Mouse (Mus musculus): ENCODE results near the gene Tspan17. TPM values are rescaled to one million over a fixed set of nuclear protein-coding genes. Genes with fewer than 3 reads are reported as not detected.
A peak's percentile ranks its signal among the peaks of the same experiment; 100 is the strongest.

The Tspan17 gene
- total RNA-seq (2018; cell fraction: chromatin; rRNA removed) = 10 to 100 TPM in 17 of 26 experiments, 1 to 10 TPM in 9; 3.9 to 39.6 (median 12.4) TPM
- total RNA-seq (2018; cell fraction: cytosol; rRNA removed) = 10 to 100 TPM; 21.5 to 35.5 (median 26.2) TPM
- total RNA-seq (2018; cell fraction: nucleus; rRNA removed) = 10 to 100 TPM in 23 of 26 experiments, 1 to 10 TPM in 3; 9.0 to 33.6 (median 15.5) TPM
- 17.2 to 33.2 TPM (median 27.1 TPM) in 3 replicates for polyA plus RNA-seq (2018)

DNA sequence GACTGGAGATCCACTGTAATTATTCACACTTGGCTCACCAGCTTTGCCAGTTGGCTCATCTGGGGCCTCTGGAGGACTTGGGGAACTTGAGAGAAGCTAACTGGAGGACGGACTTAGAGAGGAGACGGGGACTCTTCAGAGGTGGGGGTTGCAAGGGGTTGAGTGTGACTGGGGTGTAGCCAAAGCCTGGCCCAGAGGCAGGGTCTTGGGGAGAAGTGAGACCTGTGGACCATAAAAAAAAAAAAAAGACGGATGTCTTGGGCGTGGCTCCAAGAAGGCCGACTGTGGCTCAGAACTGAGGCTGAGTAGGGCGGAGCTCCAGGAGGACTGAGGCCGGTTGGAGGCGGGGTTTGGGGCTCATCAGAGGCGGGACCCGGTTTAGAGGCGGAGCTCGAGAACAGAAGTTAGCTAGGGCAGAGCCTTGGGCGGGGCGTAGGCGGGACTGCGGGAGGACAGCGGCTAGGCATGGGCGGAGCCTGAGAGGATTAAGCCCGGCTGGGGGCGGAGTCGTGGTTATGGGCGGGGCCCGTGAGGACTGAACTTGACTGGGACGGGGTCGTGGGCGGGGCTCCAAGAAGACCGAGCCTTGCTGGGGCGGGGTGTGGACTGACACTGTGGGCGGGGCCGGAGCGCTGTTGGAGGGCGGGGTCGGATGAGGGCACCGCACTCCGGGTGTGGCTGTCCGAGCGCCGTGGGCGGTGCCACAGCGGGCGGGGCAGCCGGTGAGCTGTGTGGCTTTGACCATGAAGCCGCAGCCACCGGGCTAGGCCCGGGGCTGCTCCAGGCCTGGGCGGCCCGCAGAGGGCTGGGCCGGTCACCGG lies at the start of gene Tspan17:
Gene Tspan17, plus strand, starts transcription at position 638 of the 821 bp plus-strand sequence.
- H3K79me2 ChIP-seq (ENCODE audit: inconsistent target) = no peaks in the 10 kb centered on the region
- H3K4me3 ChIP-seq (ENCODE audit: inconsistent target) = peak within 1 kb of the TSS; percentile 43
- WGBS (ENCODE audit: missing documents) = 2% methylated on average over 48 of the region's 49 CpGs
- no peak within 1 kb of the TSS for H3K27ac ChIP-seq
- H3K36me3 ChIP-seq (ENCODE audit: inconsistent target) = no peaks in the 10 kb centered on the region

DNA sequence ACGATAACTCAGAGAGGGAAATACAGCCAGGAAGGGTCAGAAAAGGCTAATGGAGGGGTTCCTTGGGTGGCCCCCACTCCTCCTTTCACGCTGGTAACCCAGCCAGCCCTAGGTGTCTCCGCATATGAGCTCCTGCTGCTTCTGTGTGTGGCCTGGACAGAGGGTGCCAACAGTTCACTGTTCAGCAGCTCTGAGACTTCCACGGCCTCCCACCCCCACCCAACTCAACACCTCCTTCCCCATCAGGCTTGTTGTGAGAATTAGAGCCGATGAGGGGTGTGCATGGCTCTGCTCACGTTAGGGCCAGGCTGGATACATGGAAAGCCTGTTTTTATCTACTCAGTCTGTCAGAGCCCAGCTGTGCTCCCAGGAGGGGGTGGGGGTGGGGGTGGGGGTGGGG lies 43.1 kb upstream of the Tspan17 start:
- Histone ChIP-seq H3K36me3 (ENCODE audit: inconsistent target) (no peaks in the 10 kb centered on the region), H3K79me2 (ENCODE audit: inconsistent target) (no peaks in the 10 kb centered on the region), H3K27ac (no peak overlapping the region), H3K4me3 (ENCODE audit: inconsistent target) (no peak overlapping the region)
- WGBS (ENCODE audit: missing documents) = 36% methylated on average over 6 of the region's 6 CpGs

DNA sequence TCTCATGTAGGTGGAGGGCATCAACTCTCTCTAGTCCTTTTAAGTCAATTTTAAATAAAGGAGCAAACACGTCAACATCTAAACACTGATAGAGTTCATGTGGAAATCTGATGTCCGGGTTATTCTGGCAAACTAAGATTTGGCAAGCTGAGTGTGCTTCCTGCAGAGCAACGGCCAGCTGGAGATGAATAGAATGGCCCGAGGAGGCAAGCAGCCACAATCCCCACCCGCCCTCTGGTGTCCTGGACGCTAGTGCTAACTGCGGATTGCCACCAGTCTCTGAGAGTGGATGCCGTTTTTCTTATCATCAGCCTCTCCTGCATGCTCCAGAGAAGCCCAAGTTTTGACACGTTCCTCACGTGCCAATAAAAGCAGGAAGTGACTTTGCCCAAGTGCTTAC lies 42.3 kb upstream of the Tspan17 start:
- WGBS (ENCODE audit: missing documents) = 44% methylated on average over 10 of the region's 10 CpGs
- no peaks in the 10 kb centered on the region for H3K36me3 ChIP-seq (ENCODE audit: inconsistent target)
- H3K4me3 ChIP-seq (ENCODE audit: inconsistent target) = no peak overlapping the region
- H3K27ac ChIP-seq = no peak overlapping the region
- no peaks in the 10 kb centered on the region for H3K79me2 ChIP-seq (ENCODE audit: inconsistent target)

DNA sequence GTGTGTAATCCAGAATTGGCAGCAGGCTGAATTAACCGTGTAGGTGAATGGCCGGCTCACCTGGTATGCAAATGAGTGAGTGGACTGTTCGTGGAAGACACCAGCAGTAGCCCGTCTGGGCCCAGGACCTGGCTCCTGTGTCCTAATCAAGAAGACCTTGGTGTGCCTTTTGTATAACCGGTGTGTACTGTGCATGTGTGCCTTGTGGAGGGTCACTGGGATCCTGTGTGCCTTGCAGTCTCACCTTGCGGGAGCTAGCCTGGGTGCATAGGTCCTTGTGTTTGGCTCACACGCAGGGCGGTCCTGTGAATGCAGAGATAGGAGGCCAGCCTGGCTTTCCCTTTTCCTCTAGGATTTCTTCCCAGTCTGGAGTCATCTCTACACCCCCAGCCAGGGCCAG lies 41.0 kb upstream of the Tspan17 start:
- H3K27ac ChIP-seq = no peak overlapping the region
- WGBS (ENCODE audit: missing documents) = 86% methylated on average over 8 of the region's 8 CpGs
- H3K36me3 ChIP-seq (ENCODE audit: inconsistent target) = no peaks in the 10 kb centered on the region
- no peaks in the 10 kb centered on the region for H3K79me2 ChIP-seq (ENCODE audit: inconsistent target)
- no peak overlapping the region for H3K4me3 ChIP-seq (ENCODE audit: inconsistent target)

DNA sequence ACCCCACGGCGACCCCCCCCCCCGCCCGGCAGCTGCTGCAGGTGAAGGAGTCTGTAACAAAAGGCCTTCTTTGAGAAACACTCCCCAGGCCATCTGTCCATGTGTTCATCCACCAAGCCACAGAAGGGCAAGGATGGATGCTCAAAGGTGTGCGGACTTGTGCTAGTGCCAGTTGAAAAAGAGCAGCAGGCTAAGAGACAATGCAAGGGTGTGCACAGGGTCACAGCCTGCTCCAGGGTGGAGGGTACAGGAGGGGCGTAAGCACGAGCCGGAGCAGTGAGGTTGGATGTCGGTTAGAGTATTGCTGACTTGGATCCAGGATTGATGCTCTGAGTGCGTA lies 40.5 kb upstream of the Tspan17 start:
- 76% methylated on average over 6 of the region's 10 CpGs for WGBS (ENCODE audit: missing documents)
- Histone ChIP-seq H3K79me2 (ENCODE audit: inconsistent target) (no peaks in the 10 kb centered on the region), H3K36me3 (ENCODE audit: inconsistent target) (no peaks in the 10 kb centered on the region), H3K27ac (no peak overlapping the region), H3K4me3 (ENCODE audit: inconsistent target) (no peak overlapping the region)

DNA sequence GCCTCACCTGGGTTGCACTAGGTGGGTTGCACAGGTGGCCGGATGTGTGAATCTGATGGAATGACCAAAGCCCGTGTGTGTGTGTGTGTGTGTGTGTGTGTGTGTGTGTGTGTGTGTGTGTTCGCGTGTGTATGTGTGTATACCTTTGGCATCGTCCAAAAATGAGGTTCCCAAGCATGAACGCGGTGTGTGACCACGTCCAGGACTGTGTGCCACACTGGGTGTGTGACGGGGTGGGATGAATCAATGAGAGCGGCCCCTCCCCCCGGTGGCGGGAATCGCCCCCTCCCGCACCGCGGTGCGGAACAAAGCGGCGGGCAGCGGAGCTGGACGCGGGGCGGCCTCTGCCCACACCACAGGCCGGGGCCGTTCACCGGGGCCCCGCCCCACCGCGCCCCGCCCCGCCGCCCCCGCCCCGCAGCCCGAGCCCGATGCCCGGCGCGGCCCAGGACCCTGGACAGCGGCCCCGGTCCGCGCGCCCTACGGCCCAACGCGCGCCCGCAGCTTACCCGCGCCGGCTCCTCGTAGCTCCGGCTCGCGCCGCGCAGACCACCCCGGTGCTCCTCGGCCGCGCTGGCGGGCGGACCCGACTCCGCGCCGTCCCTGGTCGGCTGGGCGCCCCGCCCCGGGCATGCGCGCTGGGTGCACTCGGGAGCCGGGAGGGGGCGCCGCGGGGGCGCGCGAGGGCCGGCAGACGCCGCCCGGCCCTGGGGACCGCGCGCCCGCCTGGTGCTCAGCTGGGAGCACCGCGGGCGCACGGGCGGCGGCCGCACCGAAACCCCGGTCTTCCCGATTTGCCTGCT lies 39.9 kb upstream of the Tspan17 start:
- H3K79me2 ChIP-seq (ENCODE audit: inconsistent target) = no peaks in the 10 kb centered on the region
- H3K36me3 ChIP-seq (ENCODE audit: inconsistent target) = no peaks in the 10 kb centered on the region
- WGBS (ENCODE audit: missing documents) = 5% methylated on average over 72 of the region's 100 CpGs
- no peak overlapping the region for H3K27ac ChIP-seq
- no peak overlapping the region for H3K4me3 ChIP-seq (ENCODE audit: inconsistent target)

DNA sequence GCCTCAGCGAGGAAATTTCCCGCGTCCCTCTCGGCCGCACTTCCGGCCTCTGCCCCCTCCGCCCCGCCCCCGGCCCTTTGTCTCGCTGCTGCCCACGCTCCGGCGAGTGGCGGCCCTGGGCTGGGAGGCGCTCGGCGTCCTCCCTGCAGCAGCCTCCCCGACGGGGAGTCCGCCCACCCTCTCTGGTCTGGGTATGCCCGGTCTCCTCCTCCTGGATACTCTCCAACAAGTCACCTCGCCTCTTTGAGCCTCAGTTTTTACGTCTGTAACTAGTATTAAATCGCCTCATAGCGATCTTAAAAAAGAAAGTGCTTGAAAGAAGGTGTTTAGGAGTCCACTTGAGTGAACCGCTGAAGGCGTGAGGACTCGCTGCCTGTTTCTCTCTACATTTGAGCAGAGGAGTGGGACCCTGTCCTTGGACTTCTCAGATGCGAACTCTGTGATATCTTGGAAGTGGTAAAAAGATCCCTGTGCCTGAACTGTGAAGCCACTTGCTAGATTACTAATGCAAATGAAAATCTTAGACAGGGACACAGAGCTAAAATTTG lies 39.2 kb upstream of the Tspan17 start, which contains the start of gene Gprin1:
Gene Gprin1, minus strand, starts transcription at position 11 of the 548 bp plus-strand sequence.
- no peak within 1 kb of the TSS for H3K4me3 ChIP-seq (ENCODE audit: inconsistent target)
- no peaks in the 10 kb centered on the region for H3K36me3 ChIP-seq (ENCODE audit: inconsistent target)
- WGBS (ENCODE audit: missing documents) = 7% methylated on average over 29 of the region's 29 CpGs
- no peak within 1 kb of the TSS for H3K27ac ChIP-seq
- no peaks in the 10 kb centered on the region for H3K79me2 ChIP-seq (ENCODE audit: inconsistent target)

DNA sequence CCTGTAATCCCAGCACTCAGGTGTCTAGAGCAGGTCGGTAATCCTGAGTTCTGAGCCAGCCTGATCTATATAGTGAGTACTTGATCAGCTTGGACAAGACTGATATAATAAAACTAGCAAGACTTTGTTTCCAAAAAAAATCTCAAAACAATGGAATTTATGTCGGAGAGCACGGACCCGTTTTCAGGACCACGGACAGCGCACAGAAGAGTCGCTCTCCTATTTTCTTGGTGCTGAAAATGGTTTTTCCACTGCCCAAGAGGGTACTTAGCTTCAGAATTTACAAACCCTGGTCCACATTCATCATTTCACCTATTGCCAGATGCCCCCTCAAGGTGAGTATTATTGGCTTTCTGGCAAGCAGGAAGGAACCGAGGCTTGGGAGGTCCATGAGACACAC lies 38.5 kb upstream of the Tspan17 start:
- Histone ChIP-seq H3K79me2 (ENCODE audit: inconsistent target) (no peaks in the 10 kb centered on the region), H3K27ac (no peak overlapping the region), H3K36me3 (ENCODE audit: inconsistent target) (no peaks in the 10 kb centered on the region), H3K4me3 (ENCODE audit: inconsistent target) (no peak overlapping the region)
- 14% methylated on average over 8 of the region's 8 CpGs for WGBS (ENCODE audit: missing documents)

DNA sequence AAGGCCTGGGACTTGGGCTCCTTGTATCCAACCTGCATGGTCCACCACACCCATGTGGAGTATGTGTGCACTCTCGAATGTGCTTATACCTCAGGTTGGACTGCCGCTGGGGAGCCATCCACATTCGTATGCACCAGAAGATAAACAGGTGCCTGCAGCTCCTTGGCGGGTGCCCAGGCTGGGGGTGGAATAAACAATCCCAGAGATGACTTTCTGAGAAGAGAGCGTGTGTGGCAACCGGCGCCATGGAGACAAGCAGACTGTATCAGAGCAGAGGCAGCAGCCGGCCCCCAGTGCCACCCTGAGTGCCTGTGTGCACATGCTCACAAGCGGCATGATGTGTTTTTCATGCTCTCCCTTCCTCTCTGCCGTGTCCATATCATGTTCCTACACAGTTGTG lies 36.5 kb upstream of the Tspan17 start:
- H3K36me3 ChIP-seq (ENCODE audit: inconsistent target) = no peaks in the 10 kb centered on the region
- no peak overlapping the region for H3K27ac ChIP-seq
- H3K4me3 ChIP-seq (ENCODE audit: inconsistent target) = no peak overlapping the region
- H3K79me2 ChIP-seq (ENCODE audit: inconsistent target) = no peaks in the 10 kb centered on the region
- WGBS (ENCODE audit: missing documents) = 80% methylated on average over 10 of the region's 10 CpGs

DNA sequence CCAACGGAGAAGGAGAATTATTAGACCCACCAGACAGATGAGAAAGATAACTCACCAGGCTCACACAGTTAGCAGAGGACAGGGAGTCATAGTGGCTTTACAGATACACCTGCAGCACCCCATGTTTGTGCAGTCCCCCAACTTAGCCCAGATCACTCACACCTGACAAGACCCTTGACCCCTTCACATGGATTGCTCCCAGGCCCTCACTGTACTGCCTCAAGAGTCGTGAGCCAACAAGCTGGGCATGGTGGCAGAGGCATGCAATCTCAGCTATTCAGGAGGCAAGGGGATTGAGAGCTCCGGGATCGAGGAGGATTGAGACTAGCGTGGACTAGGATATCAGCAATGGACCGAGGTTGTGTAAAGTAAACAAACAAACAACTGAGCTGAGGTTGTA lies 35.4 kb upstream of the Tspan17 start:
- Histone ChIP-seq H3K36me3 (ENCODE audit: inconsistent target) (no peaks in the 10 kb centered on the region), H3K79me2 (ENCODE audit: inconsistent target) (no peaks in the 10 kb centered on the region), H3K27ac (no peak overlapping the region), H3K4me3 (ENCODE audit: inconsistent target) (no peak overlapping the region)
- 69% methylated on average over 6 of the region's 6 CpGs for WGBS (ENCODE audit: missing documents)

DNA sequence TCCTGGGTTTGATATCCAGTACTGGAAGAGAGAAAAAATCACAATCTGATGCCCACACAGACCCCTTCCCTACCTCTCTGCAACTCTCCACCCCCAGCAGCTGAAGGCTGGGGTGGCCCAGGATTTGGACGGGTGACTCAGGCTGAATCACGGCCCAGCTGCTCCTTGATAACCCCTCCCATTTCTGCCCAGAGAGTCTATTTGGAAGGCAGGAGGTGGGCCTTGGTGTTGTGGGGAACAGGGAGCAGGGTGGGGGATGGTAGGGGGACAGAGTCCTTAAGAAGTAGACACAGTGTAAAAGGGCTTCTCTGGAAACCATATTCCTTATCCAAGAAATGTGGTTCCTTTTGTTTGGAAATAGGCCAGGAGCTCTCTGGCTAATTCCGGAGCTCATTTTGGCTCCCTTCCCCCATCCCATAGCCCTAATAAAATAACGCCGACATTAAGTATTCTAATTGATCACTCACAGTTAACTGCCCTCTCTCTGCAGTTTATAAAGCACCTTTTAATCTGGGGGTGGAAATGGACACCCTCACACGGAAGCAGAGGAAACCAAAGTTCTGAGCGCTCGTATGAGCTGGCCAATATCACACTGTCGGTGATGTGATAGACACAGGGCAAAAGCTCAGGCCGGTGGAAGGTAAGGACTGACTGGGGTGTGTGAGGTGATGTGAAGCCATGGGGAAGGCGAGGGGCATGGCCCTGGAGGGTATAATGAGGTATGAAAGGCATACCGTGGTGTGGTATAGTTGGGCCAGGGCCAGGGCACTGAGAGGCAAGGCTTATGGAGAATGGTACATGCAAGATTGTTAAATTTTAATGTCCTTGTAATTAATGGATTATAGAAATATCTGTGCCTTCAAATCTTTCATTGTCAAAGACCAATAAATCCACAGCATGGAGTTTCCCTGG lies 34.8 kb upstream of the Tspan17 start:
- Histone ChIP-seq H3K79me2 (ENCODE audit: inconsistent target) (no peaks in the 10 kb centered on the region), H3K4me3 (ENCODE audit: inconsistent target) (no peak overlapping the region), H3K27ac (no peak overlapping the region), H3K36me3 (ENCODE audit: inconsistent target) (no peaks in the 10 kb centered on the region)
- WGBS (ENCODE audit: missing documents) = 39% methylated on average over 12 of the region's 12 CpGs

DNA sequence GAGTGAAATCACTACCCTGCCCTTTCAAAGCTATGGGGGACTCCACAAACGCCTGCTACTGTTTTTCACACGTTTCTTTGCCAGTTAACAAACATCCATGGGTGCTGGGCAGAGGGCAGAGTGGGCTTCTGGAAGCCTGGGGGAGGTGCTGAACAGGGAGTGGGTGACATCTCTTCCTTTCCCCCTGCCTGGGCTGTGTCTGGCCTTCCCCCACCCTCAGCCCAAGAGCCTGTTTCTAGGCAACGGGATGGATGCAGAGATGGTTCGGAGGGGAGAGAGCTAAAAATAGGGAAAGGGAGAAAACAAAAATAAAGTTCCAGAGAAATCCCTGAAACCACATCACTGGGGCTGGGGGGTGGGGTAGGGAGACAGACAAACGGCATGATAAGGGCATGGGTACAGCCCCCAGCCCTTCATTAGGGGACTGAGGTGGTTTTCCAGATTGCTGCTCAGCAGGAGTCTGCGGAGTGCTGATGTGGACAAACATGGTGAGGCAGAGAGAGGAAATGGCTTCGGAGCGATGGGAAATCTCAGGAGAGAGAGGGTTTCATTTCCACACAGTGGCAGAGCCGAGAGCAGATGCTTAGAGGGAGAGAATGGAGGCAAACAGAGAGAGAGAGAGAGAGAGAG lies 33.9 kb upstream of the Tspan17 start:
- WGBS (ENCODE audit: missing documents) = 38% methylated on average over 9 of the region's 9 CpGs
- Histone ChIP-seq H3K36me3 (ENCODE audit: inconsistent target) (no peaks in the 10 kb centered on the region), H3K79me2 (ENCODE audit: inconsistent target) (no peaks in the 10 kb centered on the region), H3K27ac (no peak overlapping the region), H3K4me3 (ENCODE audit: inconsistent target) (no peak overlapping the region)

DNA sequence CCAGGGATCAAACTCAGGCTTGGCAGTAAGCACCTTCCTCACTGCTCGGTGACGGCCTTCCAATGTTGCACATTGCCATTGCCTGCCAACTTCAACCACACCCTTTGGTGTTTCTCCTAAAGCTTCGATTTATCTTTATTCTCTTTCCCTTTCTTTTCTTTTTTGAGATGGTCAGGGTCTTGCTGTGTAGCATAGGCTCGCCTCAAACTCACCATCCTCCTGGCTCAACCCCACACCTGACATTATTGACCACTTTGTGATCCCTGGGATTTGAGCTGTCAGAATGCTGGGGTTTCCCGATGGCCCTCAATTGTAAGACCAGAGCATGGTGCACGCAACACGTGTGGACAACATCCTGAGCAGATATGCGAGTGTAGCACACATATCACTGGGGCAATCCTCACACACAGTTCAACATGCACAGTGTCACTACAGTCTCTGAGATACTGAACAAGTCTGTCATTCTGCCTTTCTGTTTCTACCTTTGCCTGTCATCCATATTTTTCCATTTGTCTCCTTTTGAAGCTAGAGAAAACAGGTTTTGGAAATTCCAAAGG lies 32.9 kb upstream of the Tspan17 start:
- WGBS (ENCODE audit: missing documents) = 89% methylated on average over 8 of the region's 8 CpGs
- Histone ChIP-seq H3K36me3 (ENCODE audit: inconsistent target) (no peaks in the 10 kb centered on the region), H3K79me2 (ENCODE audit: inconsistent target) (no peaks in the 10 kb centered on the region), H3K4me3 (ENCODE audit: inconsistent target) (no peak overlapping the region), H3K27ac (no peak overlapping the region)

Measured in macrophage (primary cell).